Mouse (Mus musculus) MEL (cell line): ENCODE measurements at regions not wholly inside any gene's neighbourhood (a gene's known extent, or its start where the extent isn't known, plus 50 kb on each side); places are given as distances from the start of the nearest gene placed in this dataset.

Experiments used
- DNase-seq: peaks from one replicate; pipeline ENCODE4 v3.0.0; 2011; ENCODE audit warnings: low read depth, low spot score
- H3K27ac ChIP-seq: 2 replicates; pipeline ENCODE4 v1.5.1; 2012; ENCODE audit warnings: low read depth, mild to moderate bottlenecking, control low read depth, low read length, moderate library complexity; ENCODE audit not compliant: control insufficient read depth
- H3K27me3 ChIP-seq, 2 experiments: fragments of 150-350 bp in 1 of 2; sonication (generic) in 1 of 2; 2 replicates each; pipeline ENCODE4 v1.6.1; 2012; ENCODE audit warnings: low read length in 2 of 2, mild to moderate bottlenecking in 2 of 2, improper control_type of control experiment in 1 of 2, moderate library complexity in 1 of 2; ENCODE audit not compliant: insufficient read depth in 2 of 2, control insufficient read depth in 1 of 2
- H3K36me3 ChIP-seq, 2 experiments: 2 replicates each; pipeline ENCODE4 v1.6.1; 2012 to 2014; ENCODE audit warnings: low read length in 2 of 2, improper control_type of control experiment in 1 of 2, inconsistent platforms in 1 of 2, mild to moderate bottlenecking in 1 of 2; ENCODE audit not compliant: insufficient read depth in 2 of 2, control insufficient read depth in 1 of 2
- H3K4me1 ChIP-seq, 2 experiments: fragments of 150-350 bp in 1 of 2; sonication (generic) in 1 of 2; 2 replicates each; pipeline ENCODE4 v1.6.1; 2012; ENCODE audit warnings: low read length in 2 of 2, improper control_type of control experiment in 1 of 2, mild to moderate bottlenecking in 1 of 2; ENCODE audit not compliant: insufficient read depth in 2 of 2, control insufficient read depth in 1 of 2
- H3K4me3 ChIP-seq, 2 experiments: fragments of 150-350 bp in 1 of 2; sonication (generic) in 1 of 2; 2 replicates each; pipeline ENCODE4 v1.5.1; 2012; ENCODE audit warnings: low read depth in 2 of 2, low read length in 2 of 2, mild to moderate bottlenecking in 2 of 2, moderate library complexity in 2 of 2, control low read depth in 1 of 2, improper control_type of control experiment in 1 of 2; ENCODE audit not compliant: control insufficient read depth in 1 of 2, insufficient read depth in 1 of 2
- H3K79me2 ChIP-seq: 2 replicates; pipeline ENCODE4 v1.6.1; 2012; ENCODE audit warnings: mild to moderate bottlenecking, low read length, moderate library complexity; ENCODE audit not compliant: control insufficient read depth, poor library complexity, insufficient read depth
- H3K9ac ChIP-seq: 2 replicates; pipeline ENCODE4 v1.6.1; 2012; ENCODE audit warnings: low read depth, mild to moderate bottlenecking, control low read depth, low read length, moderate library complexity; ENCODE audit not compliant: control insufficient read depth, poor library complexity, severe bottlenecking
- H3K9me3 ChIP-seq: fragments of 150-350 bp; sonication (generic); replicated peaks from 2 replicates; pipeline ENCODE4 v1.6.1; 2012; ENCODE audit warnings: mild to moderate bottlenecking, low read length, improper control_type of control experiment, moderate library complexity; ENCODE audit not compliant: insufficient read depth
- CHD1 ChIP-seq: IDR thresholded peaks from 2 replicates; pipeline ENCODE4 v1.6.1; 2012; ENCODE audit warnings: low read depth, mild to moderate bottlenecking, inconsistent platforms, low read length, improper control_type of control experiment
- ELF1 ChIP-seq: IDR thresholded peaks from 2 replicates; pipeline ENCODE4 v1.6.1; 2014; ENCODE audit warnings: low read depth, mild to moderate bottlenecking, inconsistent platforms, low read length, improper control_type of control experiment, moderate library complexity
- ETS1 ChIP-seq: IDR thresholded peaks from 2 replicates; pipeline ENCODE4 v1.6.1; 2012; ENCODE audit warnings: low read depth, mild to moderate bottlenecking, inconsistent platforms, low read length, improper control_type of control experiment, moderate library complexity
- JUND ChIP-seq: IDR thresholded peaks from 2 replicates; pipeline ENCODE4 v1.6.1; 2011; ENCODE audit warnings: low read depth, mild to moderate bottlenecking, improper control_type of control experiment, low read length
- MEF2A ChIP-seq: IDR thresholded peaks from 2 replicates; pipeline ENCODE4 v1.6.1; 2014; ENCODE audit warnings: low read depth, mild to moderate bottlenecking, inconsistent platforms, low read length, improper control_type of control experiment; ENCODE audit not compliant: poor library complexity, insufficient replicate concordance, severe bottlenecking; ENCODE audit errors: extremely low read depth
- NRF1 ChIP-seq: IDR thresholded peaks from 2 replicates; pipeline ENCODE4 v1.6.1; 2014; ENCODE audit warnings: low read depth, mild to moderate bottlenecking, inconsistent platforms, low read length, improper control_type of control experiment, moderate library complexity; ENCODE audit not compliant: poor library complexity, insufficient read depth, severe bottlenecking
- POLR2A ChIP-seq, 2 experiments: IDR thresholded peaks; 2 replicates each; pipeline ENCODE4 v1.6.1; 2011 to 2012; ENCODE audit warnings: low read length in 2 of 2, mild to moderate bottlenecking in 2 of 2, control low read depth in 1 of 2, improper control_type of control experiment in 1 of 2, low read depth in 1 of 2, moderate library complexity in 1 of 2; ENCODE audit not compliant: control insufficient read depth in 1 of 2, insufficient read depth in 1 of 2, poor library complexity in 1 of 2
- POLR2AphosphoS2 ChIP-seq: IDR thresholded peaks from 2 replicates; pipeline ENCODE4 v1.6.1; 2011; ENCODE audit warnings: low read length, improper control_type of control experiment
- RAD21 ChIP-seq: IDR thresholded peaks from 2 replicates; pipeline ENCODE4 v1.6.1; 2011; ENCODE audit warnings: mild to moderate bottlenecking, low read depth, low read length, improper control_type of control experiment
- SIN3A ChIP-seq: IDR thresholded peaks from 2 replicates; pipeline ENCODE4 v1.6.1; 2012; ENCODE audit warnings: low read length, improper control_type of control experiment, inconsistent platforms
- SMC3 ChIP-seq: IDR thresholded peaks from 2 replicates; pipeline ENCODE4 v1.6.1; 2011; ENCODE audit warnings: low read depth, low read length, improper control_type of control experiment
- TBP ChIP-seq: IDR thresholded peaks from 2 replicates; pipeline ENCODE4 v1.8.0; 2011; ENCODE audit warnings: low read depth, low read length, improper control_type of control experiment
- TCF12 ChIP-seq: IDR thresholded peaks from 2 replicates; pipeline ENCODE4 v1.6.1; 2014; ENCODE audit warnings: low read depth, mild to moderate bottlenecking, inconsistent platforms, low read length, improper control_type of control experiment, moderate library complexity
- USF1 ChIP-seq: IDR thresholded peaks from 2 replicates; pipeline ENCODE4 v1.6.1; 2014; ENCODE audit warnings: low read depth, mild to moderate bottlenecking, inconsistent platforms, low read length, improper control_type of control experiment, moderate library complexity
- USF2 ChIP-seq, 2 experiments: IDR thresholded peaks; 2 replicates each; pipeline ENCODE4 v1.6.1; 2011 to 2012; ENCODE audit warnings: improper control_type of control experiment in 2 of 2, low read length in 2 of 2, borderline replicate concordance in 1 of 2, inconsistent platforms in 1 of 2, low read depth in 1 of 2, mild to moderate bottlenecking in 1 of 2; ENCODE audit not compliant: insufficient read depth in 1 of 2
- ZC3H11A ChIP-seq: IDR thresholded peaks from 2 replicates; pipeline ENCODE4 v1.6.1; 2012; ENCODE audit warnings: low read depth, mild to moderate bottlenecking, inconsistent platforms, low read length, improper control_type of control experiment
- ZNF384 ChIP-seq: IDR thresholded peaks from 2 replicates; pipeline ENCODE4 v1.6.1; 2012; ENCODE audit warnings: low read depth, mild to moderate bottlenecking, inconsistent platforms, low read length, improper control_type of control experiment

DNA sequence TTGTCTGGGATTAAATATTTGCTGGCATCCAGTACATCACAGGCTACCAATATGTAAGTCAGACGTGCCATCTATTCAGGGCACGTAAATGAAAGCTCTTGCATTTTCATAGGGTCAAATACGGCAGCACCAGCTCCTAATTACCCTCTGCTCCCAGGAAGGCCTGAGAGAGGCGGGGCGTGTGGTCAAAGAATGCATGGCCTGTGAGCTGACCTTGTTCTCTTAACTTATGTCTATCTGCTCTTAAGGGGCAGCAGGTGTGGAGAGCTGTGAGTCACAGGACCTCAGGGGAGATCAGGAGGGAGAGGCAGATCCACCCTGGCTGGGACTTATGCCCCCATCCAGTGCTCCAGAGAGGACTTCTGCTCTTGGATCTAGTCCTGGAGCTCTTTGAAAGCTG lies 167.0 kb upstream of the Ubash3b start:
- no peak for DNase-seq
- Histone ChIP-seq H3K36me3 (no peaks in the 10 kb centered on the region), H3K9ac (no peak overlapping the region), H3K27me3 (no peaks in the 10 kb centered on the region), H3K4me3 (no peak overlapping the region), H3K4me1 (no peaks in the 10 kb centered on the region), H3K79me2 (no peaks in the 10 kb centered on the region), H3K9me3 (no peaks in the 10 kb centered on the region), H3K27ac (no peak overlapping the region)
- TF ChIP-seq SIN3A (no peak), USF2 (IDR thresholded peaks at IDR 0.05; ENCODE audit: borderline replicate concordance in 1 of 2, insufficient read depth in 1 of 2, low read depth in 1 of 2, low read length in 2 of 2) (no peak), ZC3H11A (no peak), TBP (no peak), CHD1 (no peak), NRF1 (no peak), POLR2A (IDR thresholded peaks at IDR 0.05; ENCODE audit: control insufficient read depth in 1 of 2, insufficient read depth in 1 of 2, low read depth in 1 of 2, low read length in 2 of 2, poor library complexity in 1 of 2) (no peak), ETS1 (no peak)

DNA sequence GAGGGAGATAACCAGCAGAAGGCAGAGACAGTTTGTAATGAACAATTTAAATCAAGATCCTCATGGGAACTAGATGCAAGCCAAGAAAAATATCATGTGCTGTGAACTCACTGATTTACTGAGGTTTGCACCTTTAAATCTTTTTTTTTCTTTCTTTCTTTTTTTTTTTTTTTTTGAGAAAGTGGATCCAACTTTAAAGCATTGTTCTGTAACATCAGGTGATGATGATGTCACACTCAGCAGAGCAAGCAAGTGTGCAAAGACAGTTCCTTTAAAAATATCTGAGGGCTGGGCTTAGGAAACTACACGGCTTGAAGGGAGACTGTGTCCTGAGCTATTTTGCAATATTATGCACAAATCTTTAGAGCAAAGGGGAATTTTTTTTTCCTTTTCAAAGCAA lies 166.6 kb upstream of the Ubash3b start:
- no peak for DNase-seq
- H3K9me3 ChIP-seq: no peaks in the 10 kb centered on the region
- no peaks in the 10 kb centered on the region for H3K79me2 ChIP-seq
- no peaks in the 10 kb centered on the region for H3K27me3 ChIP-seq
- no peak overlapping the region for H3K27ac ChIP-seq
- H3K4me3 ChIP-seq: no peak overlapping the region
- H3K9ac ChIP-seq: no peak overlapping the region
- no peaks in the 10 kb centered on the region for H3K4me1 ChIP-seq
- TF ChIP-seq ZNF384 (no peak), JUND (no peak), RAD21 (no peak), TCF12 (no peak)
- H3K36me3 ChIP-seq: no peaks in the 10 kb centered on the region

DNA sequence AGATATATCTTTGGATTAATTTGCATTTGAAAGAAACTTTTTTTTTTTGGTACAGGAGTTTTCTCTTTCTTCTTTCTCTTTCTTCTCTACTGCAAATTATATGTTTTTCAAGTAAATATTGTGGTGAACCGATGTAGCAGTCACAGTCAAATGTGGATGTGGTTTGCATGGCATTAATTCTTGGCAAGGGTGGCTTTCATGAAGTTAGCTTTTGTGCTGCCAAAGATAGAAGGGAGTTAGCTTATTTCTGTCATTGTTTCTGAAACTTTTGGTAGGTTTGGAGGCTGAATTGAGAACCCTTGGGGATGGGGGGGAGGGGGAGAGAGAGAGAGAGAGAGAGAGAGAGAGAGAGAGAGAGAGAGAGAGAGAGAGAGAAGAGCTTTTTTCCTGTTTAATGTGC lies 166.1 kb upstream of the Ubash3b start:
- no peak for DNase-seq
- Histone ChIP-seq H3K9me3 (no peaks in the 10 kb centered on the region), H3K79me2 (no peaks in the 10 kb centered on the region), H3K9ac (no peak overlapping the region), H3K4me3 (no peak overlapping the region), H3K4me1 (no peaks in the 10 kb centered on the region), H3K27me3 (no peaks in the 10 kb centered on the region), H3K27ac (no peak overlapping the region), H3K36me3 (no peaks in the 10 kb centered on the region)
- TF ChIP-seq MEF2A (no peak), ELF1 (no peak), POLR2AphosphoS2 (no peak), TCF12 (no peak), SMC3 (no peak), USF1 (no peak)
